Mouse (Mus musculus): ENCODE data around the gene Amotl2. TPM values are rescaled to one million over a fixed set of nuclear protein-coding genes. Genes with fewer than 3 reads are reported as not detected.

Amotl2 gene
- polyA plus RNA-seq, 1 experiment, result 26.3 TPM

DNA sequence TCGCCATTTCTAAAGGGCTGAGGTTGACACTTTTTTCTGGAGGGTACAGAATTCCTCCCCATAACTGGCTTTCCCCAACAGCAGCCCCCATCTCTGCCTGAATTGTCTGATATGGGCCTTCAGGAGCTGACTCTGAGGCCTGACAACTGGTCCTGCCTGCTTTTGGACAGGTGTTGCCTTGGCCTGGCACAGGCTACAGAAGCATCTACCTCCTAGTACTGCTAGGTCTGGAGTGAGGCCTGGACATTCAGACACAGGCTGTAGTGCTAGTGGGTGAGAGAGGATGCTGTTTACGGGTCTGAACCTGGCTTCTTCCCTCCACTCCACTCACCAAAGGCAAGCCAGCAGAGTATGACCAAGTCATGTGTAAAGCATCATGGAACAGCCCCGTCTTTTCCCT, 10.3 kb downstream of the Amotl2 start:
- 75% methylated on average over 3 of the region's 3 CpGs for WGBS
- Histone ChIP-seq H3K27ac (ENCODE audit: control insufficient read depth, insufficient read depth, low read depth, low read length, poor library complexity) (no peak overlapping the region), H3K4me3 (replicated peaks; ENCODE audit: control insufficient read depth, low read depth, low read length) (no peak overlapping the region), H3K4me1 (ENCODE audit: control insufficient read depth, insufficient read depth, low read length) (peaks cover 2% of the 10 kb centered on the region; the same call in 1 of the 2 replicates)
- no peak for TF ChIP-seq CTCF (IDR thresholded peaks at IDR 0.05; ENCODE audit: control insufficient read depth, insufficient read depth, low read length)
- TF ChIP-seq POLR2A (IDR thresholded peaks at IDR 0.05; ENCODE audit: borderline replicate concordance, control insufficient read depth, low read depth, low read length), result no peak

DNA sequence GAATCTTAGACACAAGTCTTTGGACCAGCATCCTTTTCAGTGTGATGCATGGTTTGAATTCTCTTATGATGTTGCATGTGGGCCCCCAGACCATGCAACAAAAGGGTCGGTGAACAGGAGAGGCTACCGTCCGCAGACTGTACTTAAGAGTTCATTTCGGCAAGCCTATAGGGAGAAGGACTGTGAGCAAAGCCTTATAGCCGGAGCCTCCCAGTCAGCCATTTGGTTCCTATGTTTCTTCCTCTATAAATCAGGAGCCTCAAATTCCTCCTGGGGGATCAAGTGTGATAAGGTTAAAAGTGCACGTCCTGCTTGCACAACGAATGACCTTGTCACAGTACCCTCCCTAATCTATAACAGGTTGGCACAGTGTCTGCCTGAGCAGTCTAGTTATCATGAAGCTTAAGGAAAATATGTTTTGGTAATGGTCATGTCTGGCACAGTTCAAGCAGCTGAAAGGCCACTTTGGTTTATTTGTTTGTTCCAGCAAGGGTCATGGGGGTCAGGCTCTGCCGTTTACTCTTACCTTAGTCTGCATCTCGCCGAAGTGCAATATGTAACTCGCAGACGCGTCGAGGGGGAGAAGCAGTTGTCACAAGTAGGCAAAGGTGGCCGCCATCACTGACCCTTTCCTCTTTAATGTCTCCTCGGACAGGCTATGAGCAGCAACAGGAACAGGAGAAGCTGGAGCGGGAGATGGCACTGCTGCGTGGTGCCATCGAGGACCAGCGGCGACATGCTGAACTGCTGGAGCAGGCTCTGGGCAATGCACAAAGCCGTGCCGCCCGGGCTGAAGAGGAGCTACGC, 11.4 kb downstream of the Amotl2 start:
- H3K4me1 ChIP-seq (ENCODE audit: control insufficient read depth, insufficient read depth, low read length), result peaks cover 2% of the 10 kb centered on the region; the same call in 1 of the 2 replicates
- no peak overlapping the region for H3K27ac ChIP-seq (ENCODE audit: control insufficient read depth, insufficient read depth, low read depth, low read length, poor library complexity)
- 88% methylated on average over 25 of the region's 25 CpGs for WGBS
- H3K4me3 ChIP-seq (replicated peaks; ENCODE audit: control insufficient read depth, low read depth, low read length), result no peak overlapping the region
- TF ChIP-seq CTCF (IDR thresholded peaks at IDR 0.05; ENCODE audit: control insufficient read depth, insufficient read depth, low read length) (no peak), POLR2A (IDR thresholded peaks at IDR 0.05; ENCODE audit: borderline replicate concordance, control insufficient read depth, low read depth, low read length) (no peak)

DNA sequence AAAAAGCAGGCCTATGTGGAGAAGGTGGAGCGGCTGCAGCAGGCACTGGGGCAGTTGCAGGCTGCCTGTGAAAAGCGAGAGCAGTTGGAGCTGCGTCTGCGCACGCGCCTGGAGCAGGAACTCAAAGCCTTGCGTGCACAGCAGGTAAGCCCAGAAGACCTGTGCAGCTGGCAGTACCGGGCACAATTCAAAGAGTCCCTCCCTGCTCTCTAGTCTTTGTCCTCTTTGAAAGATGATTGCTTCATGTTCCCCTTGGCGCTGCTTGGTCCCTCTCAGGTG, 11.9 kb downstream of the Amotl2 start:
- Histone ChIP-seq H3K4me3 (replicated peaks; ENCODE audit: control insufficient read depth, low read depth, low read length) (no peak overlapping the region), H3K4me1 (ENCODE audit: control insufficient read depth, insufficient read depth, low read length) (peaks cover 2% of the 10 kb centered on the region; the same call in 1 of the 2 replicates), H3K27ac (ENCODE audit: control insufficient read depth, insufficient read depth, low read depth, low read length, poor library complexity) (no peak overlapping the region)
- TF ChIP-seq POLR2A (IDR thresholded peaks at IDR 0.05; ENCODE audit: borderline replicate concordance, control insufficient read depth, low read depth, low read length) (no peak), CTCF (IDR thresholded peaks at IDR 0.05; ENCODE audit: control insufficient read depth, insufficient read depth, low read length) (no peak)
- 91% methylated on average over 9 of the region's 9 CpGs for WGBS

DNA sequence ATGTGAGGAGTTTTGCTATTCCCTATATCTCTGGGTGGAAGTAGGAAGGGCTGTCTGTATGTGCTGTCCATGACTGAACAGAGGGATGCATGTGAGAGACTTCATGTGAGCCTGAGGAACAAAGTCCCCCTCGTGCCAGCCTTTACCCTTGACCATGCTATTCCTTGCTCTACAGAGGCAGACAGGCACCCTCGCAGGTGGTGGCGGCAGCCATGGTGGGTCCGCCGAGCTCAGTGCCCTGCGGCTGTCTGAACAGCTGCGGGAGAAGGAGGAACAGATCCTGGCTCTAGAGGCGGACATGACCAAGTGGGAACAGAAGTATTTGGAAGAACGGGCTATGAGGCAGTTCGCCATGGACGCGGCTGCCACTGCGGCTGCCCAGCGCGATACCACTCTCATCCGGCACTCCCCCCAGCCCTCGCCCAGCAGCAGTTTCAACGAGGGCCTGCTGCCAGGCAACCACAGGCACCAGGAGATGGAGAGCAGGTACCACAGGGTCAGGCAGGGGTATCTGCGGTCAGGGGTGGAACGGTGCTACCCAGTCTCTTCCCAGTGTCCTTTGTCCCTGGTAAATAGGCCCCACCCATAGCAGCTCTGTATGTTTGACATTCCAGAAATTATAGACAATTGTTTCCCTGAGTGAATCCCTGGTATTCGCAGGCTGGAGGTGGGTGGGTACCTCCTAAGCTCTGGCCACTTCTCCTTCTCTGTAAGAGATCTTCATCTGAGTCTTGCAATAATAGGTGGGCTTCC, 12.8 kb downstream of the Amotl2 start:
- H3K4me1 ChIP-seq (ENCODE audit: control insufficient read depth, insufficient read depth, low read length), result peaks cover 2% of the 10 kb centered on the region; the same call in 1 of the 2 replicates
- no peak overlapping the region for H3K27ac ChIP-seq (ENCODE audit: control insufficient read depth, insufficient read depth, low read depth, low read length, poor library complexity)
- H3K4me3 ChIP-seq (replicated peaks; ENCODE audit: control insufficient read depth, low read depth, low read length), result no peak overlapping the region
- WGBS, result 85% methylated on average over 21 of the region's 21 CpGs
- TF ChIP-seq CTCF (IDR thresholded peaks at IDR 0.05; ENCODE audit: control insufficient read depth, insufficient read depth, low read length), result no peak
- TF ChIP-seq POLR2A (IDR thresholded peaks at IDR 0.05; ENCODE audit: borderline replicate concordance, control insufficient read depth, low read depth, low read length), result no peak

DNA sequence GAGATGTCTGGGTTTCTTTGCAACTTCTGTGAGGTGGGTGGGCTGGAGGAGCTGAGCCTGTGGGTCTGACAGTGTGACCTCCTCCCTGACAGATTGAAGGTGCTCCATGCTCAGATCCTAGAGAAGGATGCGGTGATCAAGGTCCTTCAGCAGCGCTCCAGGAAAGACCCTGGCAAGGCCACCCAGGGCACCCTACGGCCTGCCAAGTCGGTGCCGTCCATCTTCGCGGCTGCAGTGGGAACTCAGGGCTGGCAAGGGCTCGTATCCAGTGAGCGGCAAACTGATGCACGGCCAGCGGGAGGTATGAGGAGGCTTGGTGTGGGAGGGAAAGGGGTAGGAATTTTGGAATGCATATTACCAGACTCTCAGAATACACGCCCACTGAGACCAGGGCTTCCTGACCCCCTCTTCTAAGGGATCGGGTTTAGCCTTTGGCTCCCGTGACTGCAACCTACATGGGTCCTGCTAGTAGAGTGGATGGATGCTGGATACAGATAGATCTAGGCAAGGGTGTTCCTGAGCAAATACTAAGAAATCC, 13.5 kb downstream of the Amotl2 start:
- H3K4me3 ChIP-seq (replicated peaks; ENCODE audit: control insufficient read depth, low read depth, low read length), result no peak overlapping the region
- peaks cover 2% of the 10 kb centered on the region; the same call in 1 of the 2 replicates for H3K4me1 ChIP-seq (ENCODE audit: control insufficient read depth, insufficient read depth, low read length)
- H3K27ac ChIP-seq (ENCODE audit: control insufficient read depth, insufficient read depth, low read depth, low read length, poor library complexity), result no peak overlapping the region
- TF ChIP-seq CTCF (IDR thresholded peaks at IDR 0.05; ENCODE audit: control insufficient read depth, insufficient read depth, low read length) (no peak), POLR2A (IDR thresholded peaks at IDR 0.05; ENCODE audit: borderline replicate concordance, control insufficient read depth, low read depth, low read length) (no peak)
- WGBS, result 90% methylated on average over 14 of the region's 14 CpGs

DNA sequence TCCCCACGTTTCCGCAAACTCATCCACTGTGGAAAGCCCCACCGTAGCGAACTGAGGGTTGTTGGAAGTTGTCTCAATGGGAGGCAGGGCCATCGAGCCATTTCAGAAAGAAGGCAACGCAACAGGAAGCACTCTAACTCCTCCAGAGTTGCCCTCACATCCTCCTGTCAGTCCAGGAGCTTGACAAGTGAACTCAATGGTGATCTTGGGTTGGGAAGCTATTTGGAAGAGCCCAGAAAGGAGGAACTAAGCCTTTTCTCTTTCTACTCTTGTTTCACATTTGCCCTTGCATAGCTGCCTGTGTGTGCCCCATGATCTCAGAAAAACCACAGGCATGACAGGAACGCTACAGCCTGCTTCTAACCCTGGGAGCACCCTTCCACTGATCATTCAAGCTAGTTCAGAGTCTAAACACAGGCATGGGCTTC, 14.6 kb downstream of the Amotl2 start:
- no peak for TF ChIP-seq CTCF (IDR thresholded peaks at IDR 0.05; ENCODE audit: control insufficient read depth, insufficient read depth, low read length)
- TF ChIP-seq POLR2A (IDR thresholded peaks at IDR 0.05; ENCODE audit: borderline replicate concordance, control insufficient read depth, low read depth, low read length), result no peak
- WGBS, result 18% methylated on average over 7 of the region's 7 CpGs

DNA sequence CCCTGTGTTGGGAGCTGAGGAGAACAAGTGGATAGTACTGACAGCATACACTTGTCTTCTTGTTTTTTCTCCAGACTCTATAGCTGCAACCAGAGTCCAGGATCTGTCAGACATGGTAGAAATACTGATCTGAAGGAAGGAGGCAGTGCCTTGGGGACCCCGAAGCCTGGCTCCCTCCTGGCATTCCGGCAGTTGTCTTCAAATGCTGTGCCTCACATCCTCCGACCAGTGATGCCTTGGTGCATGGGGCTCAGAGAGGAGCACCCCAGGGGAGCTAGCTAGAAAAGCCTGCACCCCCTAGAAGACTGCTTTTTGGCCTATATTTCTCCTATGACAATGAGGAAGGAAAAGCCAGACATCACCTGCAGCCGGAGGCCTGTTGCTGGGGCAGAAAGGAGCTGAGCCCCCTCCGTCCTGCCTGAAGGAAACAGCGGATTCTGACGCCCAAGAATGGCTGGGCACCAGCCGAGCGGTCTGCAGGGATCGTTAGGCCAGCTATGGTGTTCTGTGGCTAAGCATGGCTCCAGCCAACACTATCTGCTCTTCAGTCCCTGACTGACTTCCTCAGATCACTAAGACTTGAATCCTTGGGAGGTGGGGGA, 15.2 kb downstream of the Amotl2 start:
- 51% methylated on average over 10 of the region's 10 CpGs for WGBS
- Histone ChIP-seq H3K4me1 (ENCODE audit: control insufficient read depth, insufficient read depth, low read length) (peaks cover 2% of the 10 kb centered on the region; the same call in 1 of the 2 replicates), H3K27ac (ENCODE audit: control insufficient read depth, insufficient read depth, low read depth, low read length, poor library complexity) (no peak overlapping the region), H3K4me3 (replicated peaks; ENCODE audit: control insufficient read depth, low read depth, low read length) (no peak overlapping the region)
- no peak for TF ChIP-seq CTCF (IDR thresholded peaks at IDR 0.05; ENCODE audit: control insufficient read depth, insufficient read depth, low read length)
- TF ChIP-seq POLR2A (IDR thresholded peaks at IDR 0.05; ENCODE audit: borderline replicate concordance, control insufficient read depth, low read depth, low read length), result no peak

More for the DNA sequence above, 14.6 kb downstream of the Amotl2 start:
- Histone ChIP-seq H3K4me1 (ENCODE audit: control insufficient read depth, insufficient read depth, low read length) (peaks cover 2% of the 10 kb centered on the region; the same call in 1 of the 2 replicates), H3K27ac (ENCODE audit: control insufficient read depth, insufficient read depth, low read depth, low read length, poor library complexity) (no peak overlapping the region; the same call in 1 of the 2 replicates), H3K4me3 (replicated peaks; ENCODE audit: control insufficient read depth, low read depth, low read length) (no peak overlapping the region)

Measured in bone marrow, adult 2 months (tissue).